Mouse (Mus musculus) hindbrain, embryonic 11.5 days (tissue): ENCODE results near the gene Myo5c. TPM values are rescaled to one million over a fixed set of nuclear protein-coding genes. Genes with fewer than 3 reads are reported as not detected.

Source experiments
- ATAC-seq: fragments of 200-750 bp; cut with Nextera tagmentation; 2 replicates; pipeline ENCODE4 v1.8.0; 2017; ENCODE audit warnings: mild to moderate bottlenecking, moderate TSS enrichment, moderate library complexity; ENCODE audit not compliant: low FRiP score
- DNase-seq: peaks from one replicate; pipeline ENCODE4 v3.0.0-alpha.2; 2015; ENCODE audit warnings: low spot score
- H3K27ac ChIP-seq: fragments of 300-500 bp; sonication (generic); 2 replicates; pipeline ENCODE4 v1.5.1; 2014; ENCODE audit warnings: mild to moderate bottlenecking, low read depth, low read length
- H3K27me3 ChIP-seq: fragments of 300-500 bp; sonication (generic); 2 replicates; pipeline ENCODE4 v1.6.1; 2014; ENCODE audit warnings: mild to moderate bottlenecking, low read length, moderate library complexity, mixed read lengths; ENCODE audit not compliant: control insufficient read depth, insufficient read depth
- H3K36me3 ChIP-seq: fragments of 300-500 bp; sonication (generic); 2 replicates; pipeline ENCODE4 v1.6.1; 2014; ENCODE audit warnings: mild to moderate bottlenecking, low read length, moderate library complexity, mixed read lengths; ENCODE audit not compliant: control insufficient read depth, insufficient read depth
- H3K4me1 ChIP-seq: fragments of 300-500 bp; sonication (generic); replicated peaks from 2 replicates; pipeline ENCODE4 v1.6.1; 2014; ENCODE audit warnings: low read length, mixed read lengths; ENCODE audit not compliant: control insufficient read depth, insufficient read depth
- H3K4me2 ChIP-seq: fragments of 300-500 bp; sonication (generic); replicated peaks from 2 replicates; pipeline ENCODE4 v1.6.1; 2014; ENCODE audit warnings: mild to moderate bottlenecking, low read depth, low read length
- H3K4me3 ChIP-seq: fragments of 300-500 bp; sonication (generic); 2 replicates; pipeline ENCODE4 v1.5.1; 2014; ENCODE audit warnings: low read depth, low read length
- H3K9ac ChIP-seq: fragments of 300-500 bp; sonication (generic); 2 replicates; pipeline ENCODE4 v1.6.1; 2014; ENCODE audit warnings: low read depth, low read length
- H3K9me3 ChIP-seq: fragments of 300-500 bp; sonication (generic); 2 replicates; pipeline ENCODE4 v1.6.1; 2016; ENCODE audit warnings: low read length; ENCODE audit not compliant: control insufficient read depth
- WGBS: fragments of 180-500 bp; shearing (Covaris S2); extraction: QIAGEN DNeasy Blood & Tissue Kit; methylation state at CpG from one replicate; pipeline ENCODE4 v1.1.7; 2014; 5-methylcytosine and 5-hydroxymethylcytosine counted together
- polyA plus RNA-seq: library from polyadenylated mRNA; unstranded; fragments of >200 nt; fragmentation: Nextera tagmentation; extraction: Ambion mirVana; gene quantifications from 2 replicates; pipeline ENCODE4 v1.2.1, GENCODE M21; 2014

The Myo5c gene
- polyA plus RNA-seq, 1 experiment from 2014 or later = 0.34 TPM

GRCm38 (mm10) chr9:75315238-75315637, 83.4 kb downstream of the Myo5c start:
- H3K36me3 ChIP-seq = no peaks in the 10 kb centered on the region
- WGBS = 76% methylated on average over 3 of the region's 3 CpGs
- H3K4me1 ChIP-seq = peaks cover 6% of the 10 kb centered on the region
- DNase-seq = no peak
- peak overlapping the region; percentile 67; the same call in 1 of the 2 replicates for H3K4me3 ChIP-seq
- H3K4me2 ChIP-seq = peak overlapping the region; percentile 58
- H3K27me3 ChIP-seq = no peaks in the 10 kb centered on the region
- no peaks in the 10 kb centered on the region for H3K9me3 ChIP-seq
- H3K9ac ChIP-seq = no peak overlapping the region
- no peak for ATAC-seq
- no peak overlapping the region for H3K27ac ChIP-seq

GRCm38 (mm10) chr9:75316771-75317170, 85.0 kb downstream of the Myo5c start:
- no peaks in the 10 kb centered on the region for H3K36me3 ChIP-seq
- DNase-seq (no peak), ATAC-seq (no peak)
- WGBS = 91% methylated on average over 6 of the region's 6 CpGs
- no peak overlapping the region for H3K27ac ChIP-seq
- H3K4me2 ChIP-seq = no peak overlapping the region
- no peak overlapping the region for H3K4me3 ChIP-seq
- no peak overlapping the region for H3K9ac ChIP-seq
- H3K27me3 ChIP-seq = no peaks in the 10 kb centered on the region
- H3K4me1 ChIP-seq = peaks cover 6% of the 10 kb centered on the region
- H3K9me3 ChIP-seq = no peaks in the 10 kb centered on the region

- 91% methylated on average over 2 of the region's 2 CpGs for WGBS
- no peak for ATAC-seq
Observed at GRCm38 (mm10) chr9:75318196-75318595, 86.4 kb downstream of the Myo5c start.

GRCm38 (mm10) chr9:75319365-75319764, 87.5 kb downstream of the Myo5c start:
- no peaks in the 10 kb centered on the region for H3K27me3 ChIP-seq
- H3K9ac ChIP-seq = no peak overlapping the region
- no peaks in the 10 kb centered on the region for H3K36me3 ChIP-seq
- H3K9me3 ChIP-seq = no peaks in the 10 kb centered on the region
- ATAC-seq (no peak), DNase-seq (peak; percentile 8)
- peaks cover 6% of the 10 kb centered on the region for H3K4me1 ChIP-seq
- 89% methylated on average over 3 of the region's 3 CpGs for WGBS
- no peak overlapping the region for H3K4me3 ChIP-seq
- H3K4me2 ChIP-seq = no peak overlapping the region
- no peak overlapping the region for H3K27ac ChIP-seq

More at GRCm38 (mm10) chr9:75318196-75318595, 86.4 kb downstream of the Myo5c start:
- no peaks in the 10 kb centered on the region for H3K36me3 ChIP-seq
- DNase-seq = no peak
- no peak overlapping the region for H3K9ac ChIP-seq
- no peak overlapping the region for H3K27ac ChIP-seq
- no peak overlapping the region for H3K4me2 ChIP-seq
- H3K4me3 ChIP-seq = no peak overlapping the region
- no peaks in the 10 kb centered on the region for H3K27me3 ChIP-seq
- peaks cover 6% of the 10 kb centered on the region for H3K4me1 ChIP-seq
- no peaks in the 10 kb centered on the region for H3K9me3 ChIP-seq

GRCm38 (mm10) chr9:75322099-75322885, 90.5 kb downstream of the Myo5c start:
- Histone ChIP-seq H3K27me3 (no peaks in the 10 kb centered on the region), H3K27ac (no peak overlapping the region), H3K36me3 (no peaks in the 10 kb centered on the region), H3K4me1 (no peaks in the 10 kb centered on the region), H3K9ac (no peak overlapping the region), H3K4me2 (no peak overlapping the region), H3K4me3 (no peak overlapping the region), H3K9me3 (no peaks in the 10 kb centered on the region)
- WGBS = 83% methylated on average over 13 of the region's 13 CpGs
- DNase-seq (no peak), ATAC-seq (no peak)

- no peaks in the 10 kb centered on the region for H3K9me3 ChIP-seq
- no peaks in the 10 kb centered on the region for H3K4me1 ChIP-seq
- no peak overlapping the region for H3K4me3 ChIP-seq
- no peaks in the 10 kb centered on the region for H3K36me3 ChIP-seq
- H3K27ac ChIP-seq = no peak overlapping the region
- ATAC-seq (no peak), DNase-seq (no peak)
- H3K4me2 ChIP-seq = no peak overlapping the region
- H3K27me3 ChIP-seq = no peaks in the 10 kb centered on the region
- 93% methylated on average over 3 of the region's 3 CpGs for WGBS
- H3K9ac ChIP-seq = no peak overlapping the region
Observed at GRCm38 (mm10) chr9:75328047-75328446, 96.2 kb downstream of the Myo5c start.

GRCm38 (mm10) chr9:75330821-75331220, 99.0 kb downstream of the Myo5c start:
- no peak overlapping the region for H3K4me3 ChIP-seq
- 94% methylated on average over 8 of the region's 8 CpGs for WGBS
- no peak overlapping the region for H3K27ac ChIP-seq
- H3K9me3 ChIP-seq = no peaks in the 10 kb centered on the region
- no peaks in the 10 kb centered on the region; the same call in 1 of the 2 replicates for H3K36me3 ChIP-seq
- DNase-seq (no peak), ATAC-seq (no peak)
- no peak overlapping the region for H3K9ac ChIP-seq
- no peaks in the 10 kb centered on the region for H3K4me1 ChIP-seq
- H3K4me2 ChIP-seq = no peak overlapping the region
- H3K27me3 ChIP-seq = no peaks in the 10 kb centered on the region

- 81% methylated on average over 4 of the region's 4 CpGs for WGBS
- Histone ChIP-seq H3K9me3 (no peaks in the 10 kb centered on the region), H3K27ac (no peak overlapping the region), H3K27me3 (no peaks in the 10 kb centered on the region), H3K4me2 (no peak overlapping the region), H3K36me3 (no peaks in the 10 kb centered on the region; the same call in 1 of the 2 replicates), H3K4me3 (no peak overlapping the region), H3K4me1 (no peaks in the 10 kb centered on the region), H3K9ac (no peak overlapping the region)
- ATAC-seq = no peak
- no peak for DNase-seq
Observed at GRCm38 (mm10) chr9:75334440-75334839, 102.6 kb downstream of the Myo5c start.

GRCm38 (mm10) chr9:75338016-75338415, 106.2 kb downstream of the Myo5c start:
- H3K9ac ChIP-seq = no peak overlapping the region
- no peaks in the 10 kb centered on the region for H3K27me3 ChIP-seq
- no peak for DNase-seq
- no peak overlapping the region for H3K27ac ChIP-seq
- 96% methylated on average over 6 of the region's 6 CpGs for WGBS
- no peak overlapping the region for H3K4me2 ChIP-seq
- H3K4me3 ChIP-seq = no peak overlapping the region
- no peak for ATAC-seq
- H3K36me3 ChIP-seq = no peaks in the 10 kb centered on the region; the same call in 1 of the 2 replicates
- H3K9me3 ChIP-seq = no peaks in the 10 kb centered on the region
- H3K4me1 ChIP-seq = no peaks in the 10 kb centered on the region
